In the genomic region with DNA sequence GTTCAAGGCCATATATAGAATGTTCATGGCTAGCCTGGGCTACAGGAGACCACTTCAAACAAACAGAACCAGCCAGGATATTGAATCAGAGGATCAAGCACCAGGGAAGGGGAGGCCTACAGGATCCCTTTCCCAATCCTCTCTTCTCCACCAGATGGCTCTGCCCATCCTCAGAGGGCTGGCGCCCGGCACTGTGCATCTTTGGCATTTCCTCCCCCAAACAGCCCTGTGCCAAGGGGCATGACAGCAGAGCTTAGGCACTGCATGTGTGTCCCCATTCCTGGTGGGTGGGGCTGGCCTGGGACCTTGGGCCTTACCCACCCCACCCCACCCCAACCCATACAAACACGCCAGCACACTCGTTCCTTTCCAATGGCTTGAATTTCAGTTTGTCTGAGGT, we compare ENCODE assay signal across 8 mouse cellular contexts. TPM values are rescaled to one million over a fixed set of nuclear protein-coding genes. Genes with fewer than 3 reads are reported as not detected.
DNase-seq lines count a peak whose midpoint lies in the region; ATAC-seq lines count a peak whose summit lies in the region.

No protein-coding gene starts in this region.

- no peaks in the 10 kb centered on the region for H3K27me3 ChIP-seq in heart, embryonic 15.5 days
- no peaks in the 10 kb centered on the region for H3K27me3 ChIP-seq in hindbrain, embryonic 14.5 days (ENCODE audit: control insufficient read depth, insufficient read depth, low read length)
- no peaks in the 10 kb centered on the region for H3K27me3 ChIP-seq in neural tube, embryonic 14.5 days (ENCODE audit: control insufficient read depth, insufficient read depth, low read length)

- ATAC-seq in heart, embryonic 15.5 days (replicated peaks; ENCODE audit: insufficient number of reproducible peaks, insufficient read depth, low FRiP score, low read depth) = peak; percentile 38; the same call in 1 of the 2 replicates
- ATAC-seq in hindbrain, embryonic 14.5 days (ENCODE audit: low FRiP score) = peak; percentile 57; the same call in 1 of the 2 replicates
- peak; percentile 63; the same call in 1 of the 2 replicates for ATAC-seq in neural tube, embryonic 14.5 days (ENCODE audit: low read depth)
- ATAC-seq in megakaryocyte, adult 5-6 weeks (ENCODE audit: poor library complexity, severe bottlenecking) = no peak

- peak overlapping the region; percentile 38 for H3K27ac ChIP-seq in heart, embryonic 15.5 days
- no peak overlapping the region for H3K27ac ChIP-seq in hindbrain, embryonic 14.5 days
- H3K27ac ChIP-seq in neural tube, embryonic 14.5 days (ENCODE audit: low read depth, low read length) = no peak overlapping the region

- no peaks in the 10 kb centered on the region for H3K9me3 ChIP-seq in heart, embryonic 15.5 days (replicated peaks)
- no peaks in the 10 kb centered on the region for H3K9me3 ChIP-seq in hindbrain, embryonic 14.5 days (ENCODE audit: control insufficient read depth, low read length)
- no peaks in the 10 kb centered on the region for H3K9me3 ChIP-seq in neural tube, embryonic 14.5 days (ENCODE audit: control insufficient read depth, low read length)

- no peak overlapping the region for H3K4me2 ChIP-seq in heart, embryonic 15.5 days
- no peak overlapping the region for H3K4me2 ChIP-seq in hindbrain, embryonic 14.5 days (replicated peaks)
- no peak overlapping the region for H3K4me2 ChIP-seq in neural tube, embryonic 14.5 days (ENCODE audit: low read depth, low read length)

- H3K36me3 ChIP-seq in heart, embryonic 15.5 days = peaks cover 13% of the 10 kb centered on the region; the same call in 1 of the 2 replicates
- no peaks in the 10 kb centered on the region for H3K36me3 ChIP-seq in hindbrain, embryonic 14.5 days (replicated peaks; ENCODE audit: control insufficient read depth, insufficient read depth)
- H3K36me3 ChIP-seq in neural tube, embryonic 14.5 days (ENCODE audit: control insufficient read depth, insufficient read depth, low read length) = no peaks in the 10 kb centered on the region

- H3K4me3 ChIP-seq in heart, embryonic 15.5 days = no peak overlapping the region
- no peak overlapping the region for H3K4me3 ChIP-seq in hindbrain, embryonic 14.5 days (replicated peaks; ENCODE audit: low read length)
- H3K4me3 ChIP-seq in neural tube, embryonic 14.5 days (ENCODE audit: low read depth, low read length) = no peak overlapping the region

- peaks cover 57% of the 10 kb centered on the region for H3K4me1 ChIP-seq in heart, embryonic 15.5 days (replicated peaks)
- H3K4me1 ChIP-seq in hindbrain, embryonic 14.5 days (replicated peaks; ENCODE audit: control insufficient read depth, insufficient read depth, low read length) = peaks cover 9% of the 10 kb centered on the region; the same call in 1 of the 2 replicates
- no peaks in the 10 kb centered on the region for H3K4me1 ChIP-seq in neural tube, embryonic 14.5 days (ENCODE audit: control insufficient read depth, insufficient read depth, low read length)

- DNase-seq in heart, adult 8-10 months (ENCODE audit: low spot score) = no peak
- DNase-seq in ovary, postnatal 36 days (ENCODE audit: low spot score) = peak; percentile 46
- DNase-seq in ovary, postnatal 14 days (ENCODE audit: low spot score) = no peak
- DNase-seq in hindbrain, embryonic 14.5 days (ENCODE audit: low spot score) = no peak
- no peak for DNase-seq in natural killer cell, adult 2 months (ENCODE audit: low spot score in 2 of 2)

- no peak overlapping the region for H3K9ac ChIP-seq in heart, embryonic 15.5 days
- H3K9ac ChIP-seq in hindbrain, embryonic 14.5 days = no peak overlapping the region
- H3K9ac ChIP-seq in neural tube, embryonic 14.5 days (replicated peaks; ENCODE audit: low read depth, low read length) = no peak overlapping the region

- 68% methylated on average over 4 of the region's 4 CpGs for WGBS in heart, embryonic 15.5 days
- WGBS in hindbrain, embryonic 14.5 days = 56% methylated on average over 4 of the region's 4 CpGs
- 48% methylated on average over 4 of the region's 4 CpGs for WGBS in neural tube, embryonic 14.5 days

RNA-seq across cellular contexts. Expression of a gene that starts 24.4 kb away (rescaled TPM):
- 16.4 and 19.8 TPM in 2 replicates for polyA plus RNA-seq in heart, embryonic 15.5 days (2015; fragmentation: Nextera tagmentation; extraction: Ambion mirVana)
- total RNA-seq in heart, adult 8-10 months (2022) = 10 to 100 TPM; 10.9 to 16.5 (median 11.9) TPM
- 2.3 and 2.7 TPM in 2 replicates for polyA plus RNA-seq in hindbrain, embryonic 14.5 days (2014; fragmentation: Nextera tagmentation; extraction: Ambion mirVana)
- 1.0 and 2.2 TPM in 2 replicates for polyA plus RNA-seq in neural tube, embryonic 14.5 days (2014; fragmentation: Nextera tagmentation; extraction: Ambion mirVana)
- 0.52 and 0.96 TPM in 2 replicates for total RNA-seq in megakaryocyte, adult 5-6 weeks (2015)
- 1.3 and 1.7 TPM in 2 replicates for total RNA-seq in megakaryocyte, adult 5-6 weeks (2017)
